Mouse (Mus musculus) kidney, adult 2 months (tissue): ENCODE results near the gene Wdr63.

Experiments used
- CTCF ChIP-seq: fragments of 200-500 bp; conservative IDR thresholded peaks from 2 replicates; pipeline ENCODE4 v1.5.1; 2011; ENCODE audit warnings: low read depth, mild to moderate bottlenecking, control low read depth, low read length, moderate library complexity, mixed read lengths; ENCODE audit not compliant: insufficient read depth, insufficient read length
- POLR2A ChIP-seq: fragments of 200-500 bp; IDR thresholded peaks from one replicate; pipeline ENCODE4 v1.6.1; 2011; ENCODE audit warnings: low read depth, low read length, control low read depth

- TF ChIP-seq POLR2A (no peak), CTCF (no peak)
These were observed 96.2 kb downstream of the Wdr63 start for GRCm38 (mm10) chr3:146011544-146012218.
